Mouse (Mus musculus) large intestine, adult 2 months (tissue): ENCODE measurements around the gene Kcnk13. TPM values are rescaled to one million over a fixed set of nuclear protein-coding genes. Genes with fewer than 3 reads are reported as not detected.

Experiments
- DNase-seq: peaks from one replicate; pipeline ENCODE4 v3.0.0-alpha.2; 2012; ENCODE audit warnings: low read depth, low spot score
- whole genome bisulfite sequencing: fragments of 180-500 bp; shearing (Covaris S2); methylation state at CpG from one replicate; pipeline ENCODE4 v1.1.7; 2018; 5-methylcytosine and 5-hydroxymethylcytosine counted together
- polyA plus RNA-seq: library from polyadenylated mRNA; depleted of rRNA; stranded (reverse); fragments of >200 nt; gene quantifications from 2 replicates; pipeline ENCODE4 v1.2.3, GENCODE M21; 2012; rRNA removed

Gene Kcnk13
- polyA plus RNA-seq = 0.27 and 0.43 TPM in 2 replicates

DNA sequence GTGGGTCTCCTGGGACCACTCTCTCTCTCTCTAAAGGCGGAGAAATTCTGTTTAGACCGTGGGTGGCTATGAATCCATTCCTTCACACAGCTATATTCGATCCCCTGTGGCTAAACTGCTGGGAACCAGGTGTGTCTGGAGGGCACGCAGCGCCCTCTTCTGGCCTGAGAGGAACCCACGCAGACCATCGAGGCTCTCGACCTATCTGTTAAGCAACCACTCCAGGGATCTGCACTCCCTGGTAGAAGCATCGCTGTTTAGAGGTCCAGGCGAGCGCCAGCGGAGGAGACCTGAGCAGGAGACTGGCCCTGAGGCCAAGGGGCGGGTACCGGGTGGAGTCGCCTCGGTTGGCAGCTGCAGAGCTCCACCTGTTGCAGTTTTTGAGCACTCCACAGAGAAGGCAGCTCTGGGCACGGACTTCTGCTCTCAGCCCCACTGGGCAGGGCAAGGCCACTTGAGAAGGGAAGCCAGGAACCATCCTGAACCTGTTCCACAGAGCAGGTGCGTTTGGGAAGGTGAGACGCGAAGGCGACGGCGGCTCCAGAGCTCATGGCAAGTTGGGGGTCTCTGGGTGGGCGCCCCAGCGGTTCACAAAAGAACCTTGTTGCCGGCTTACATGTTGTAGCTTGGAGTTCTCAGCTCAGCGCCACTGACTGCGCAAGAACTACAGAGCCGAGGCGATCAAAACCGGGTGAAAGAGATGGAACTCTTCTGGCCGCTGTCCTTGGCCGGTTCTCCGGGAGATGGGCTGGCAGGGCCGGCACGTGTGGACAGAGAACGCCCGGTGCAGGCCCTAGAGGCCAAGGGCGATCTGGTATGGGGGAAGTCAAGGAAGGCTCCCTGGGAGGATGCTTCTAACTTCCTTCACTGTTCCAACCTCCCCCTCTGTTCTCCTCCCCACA lies at the start of gene Kcnk13:
Kcnk13 (plus strand) TSS at position 199 of the 902 bp plus-strand sequence.
- 2% methylated on average over 39 of the region's 39 CpGs for WGBS

DNA sequence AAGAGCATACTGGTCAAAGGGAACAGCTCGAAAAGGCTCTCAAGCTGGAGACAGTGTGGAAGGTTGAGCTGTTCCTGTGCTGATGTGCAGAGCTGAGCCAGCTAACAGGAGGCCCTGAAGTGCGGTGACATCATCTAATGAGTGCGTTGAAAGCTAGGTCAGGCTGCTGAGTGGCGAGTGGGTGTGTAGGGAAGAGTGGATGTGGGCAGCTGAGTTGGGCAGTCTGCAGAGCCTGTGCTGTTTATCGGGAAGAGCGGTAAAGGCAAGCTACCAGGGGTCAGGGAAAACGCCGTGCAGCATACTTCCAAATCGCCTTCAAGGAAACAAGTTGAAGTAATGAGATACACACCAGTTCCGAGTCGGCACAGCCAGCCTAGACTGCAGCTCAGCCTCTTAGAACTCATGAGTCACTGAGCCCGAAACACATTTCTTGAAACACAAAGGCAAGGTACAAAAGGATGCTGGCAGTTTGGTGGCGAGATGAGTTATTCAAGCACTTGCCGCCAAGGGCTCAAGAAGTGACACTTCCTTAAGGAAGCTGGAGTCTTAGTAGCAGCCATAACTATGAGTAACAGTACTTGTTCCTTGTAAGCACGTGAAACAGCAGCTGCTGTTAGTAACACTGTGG lies 46.4 kb upstream of the Kcnk13 start:
- WGBS = 81% methylated on average over 15 of the region's 15 CpGs

More for the DNA sequence above, at the start of gene Kcnk13:
- peak; percentile 22 for DNase-seq

DNA sequence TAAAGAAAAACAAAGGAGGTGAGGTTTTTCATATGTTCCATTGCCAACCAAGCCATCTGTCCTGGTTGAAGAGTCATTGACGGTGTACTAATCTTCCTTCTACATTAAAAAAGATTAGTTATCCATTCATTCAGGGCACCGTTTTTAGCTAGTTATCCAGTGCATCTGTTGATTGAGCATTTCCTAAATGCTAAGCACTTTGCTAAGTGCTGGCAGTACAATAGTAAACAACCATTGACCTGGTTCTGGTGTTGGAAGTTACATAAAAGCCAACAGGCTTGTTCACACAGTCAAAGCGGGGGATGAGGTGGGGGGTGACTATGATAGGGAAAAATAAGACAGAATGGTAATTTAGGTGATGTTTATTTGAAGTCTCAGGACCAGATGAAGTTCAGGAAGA lies 44.7 kb upstream of the Kcnk13 start:
- no peak for DNase-seq
- WGBS = 85% methylated on average over 3 of the region's 3 CpGs

More for the DNA sequence above, 46.4 kb upstream of the Kcnk13 start:
- DNase-seq = no peak

DNA sequence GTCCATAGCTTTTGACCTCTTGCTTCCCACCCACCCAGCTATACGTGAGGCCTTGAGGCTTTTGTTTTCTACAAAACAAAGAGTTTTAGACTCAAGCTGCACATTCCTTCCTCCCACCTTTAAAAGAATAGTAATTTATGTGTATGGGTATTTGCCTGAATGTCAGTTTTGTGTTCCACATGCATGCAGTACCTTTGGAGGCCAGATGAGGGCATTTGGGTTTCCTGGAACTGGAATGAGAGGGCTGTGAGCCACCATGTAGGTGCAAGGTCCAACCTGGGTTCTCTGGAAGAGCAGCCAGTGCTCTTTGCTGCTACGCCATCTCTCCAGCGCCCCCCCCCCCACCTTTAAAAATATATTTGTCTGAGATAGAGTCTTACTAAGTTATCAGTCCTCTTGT lies 43.3 kb upstream of the Kcnk13 start:
- 91% methylated on average over 3 of the region's 3 CpGs for WGBS
- DNase-seq = no peak

DNA sequence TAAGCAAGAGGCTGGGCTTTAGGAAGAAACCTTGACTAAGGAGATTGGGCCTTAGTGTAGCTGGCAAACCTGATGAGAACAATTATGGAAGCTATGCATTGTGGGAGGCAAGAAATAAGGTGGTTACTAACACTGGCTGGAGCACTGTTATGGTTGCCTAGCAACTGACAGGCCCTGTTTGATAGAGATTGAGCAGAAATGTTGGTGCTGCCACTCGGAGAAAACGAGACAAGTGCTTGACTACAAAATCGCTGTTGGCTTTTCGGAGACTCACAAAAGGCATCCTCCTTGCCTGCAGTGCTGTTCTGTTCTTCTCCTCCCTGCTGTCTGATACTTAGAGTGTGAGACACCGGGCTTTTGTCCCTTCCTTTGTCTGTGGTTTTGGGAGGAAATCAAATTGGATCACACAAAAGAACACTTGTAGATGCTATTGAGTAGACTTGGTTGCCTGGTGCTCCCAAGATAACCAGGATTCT lies 41.1 kb upstream of the Kcnk13 start:
- WGBS = 88% methylated on average over 5 of the region's 5 CpGs
- no peak for DNase-seq

DNA sequence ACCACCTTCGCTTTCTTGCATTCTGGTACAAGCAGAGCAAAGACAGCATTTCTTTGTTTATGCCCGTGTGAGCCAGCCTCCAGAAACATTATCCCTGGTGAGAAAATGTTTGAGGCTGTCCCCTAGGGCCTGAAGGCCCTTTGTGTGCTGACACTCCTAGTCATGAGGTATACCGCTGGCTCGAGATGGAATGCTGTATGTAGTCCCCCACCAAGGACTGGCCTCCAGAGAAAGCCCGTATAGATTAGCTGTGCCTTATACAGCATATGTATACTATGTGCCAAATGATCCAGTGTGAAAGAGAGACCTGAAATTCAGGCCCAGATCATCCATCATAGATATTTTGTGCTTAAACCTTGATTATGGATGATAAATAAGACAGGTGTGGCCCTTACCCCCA lies 40.6 kb upstream of the Kcnk13 start:
- no peak for DNase-seq
- 88% methylated on average over 5 of the region's 5 CpGs for WGBS

DNA sequence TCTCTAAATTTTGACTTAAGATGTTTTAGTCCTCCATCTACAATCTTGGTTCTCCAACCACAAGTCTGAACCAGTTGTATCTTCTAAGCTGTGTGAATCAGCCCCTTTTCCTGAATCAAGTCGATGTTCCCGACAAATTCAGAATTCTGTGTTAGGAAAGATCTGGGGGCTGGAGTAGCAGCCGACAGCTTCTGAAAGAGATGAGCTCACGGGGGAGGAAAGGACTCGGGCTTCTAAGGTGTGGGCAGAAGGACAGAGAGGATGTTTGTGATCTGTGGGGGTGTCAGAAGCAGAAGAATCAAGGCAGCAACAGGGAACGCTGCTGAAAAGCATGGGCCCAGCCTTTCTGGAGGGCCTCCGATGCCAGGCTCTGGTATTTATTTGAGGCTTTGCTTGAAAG lies 36.0 kb upstream of the Kcnk13 start:
- WGBS = 89% methylated on average over 7 of the region's 7 CpGs
- DNase-seq = no peak

DNA sequence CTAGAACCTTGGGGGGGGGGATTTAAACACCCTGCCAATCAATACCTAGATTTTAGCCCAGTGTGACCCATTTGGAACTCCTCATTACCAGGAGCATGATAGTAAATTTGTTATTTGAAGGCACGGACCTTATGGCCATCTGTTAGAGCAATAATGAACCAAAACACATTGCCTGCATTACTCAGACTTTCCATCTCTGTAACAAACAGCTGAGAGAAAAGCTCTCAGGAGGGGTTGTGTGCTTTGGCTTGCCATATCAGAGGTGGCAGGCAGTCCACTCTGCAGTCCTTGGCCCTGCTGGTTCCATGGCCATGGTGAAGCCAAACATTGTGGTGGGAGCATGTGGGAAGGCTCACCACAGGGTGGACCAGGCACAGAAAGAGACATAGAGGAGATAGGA lies 35.1 kb upstream of the Kcnk13 start:
- 71% methylated on average over 1 of the region's 1 CpGs for WGBS
- no peak for DNase-seq

DNA sequence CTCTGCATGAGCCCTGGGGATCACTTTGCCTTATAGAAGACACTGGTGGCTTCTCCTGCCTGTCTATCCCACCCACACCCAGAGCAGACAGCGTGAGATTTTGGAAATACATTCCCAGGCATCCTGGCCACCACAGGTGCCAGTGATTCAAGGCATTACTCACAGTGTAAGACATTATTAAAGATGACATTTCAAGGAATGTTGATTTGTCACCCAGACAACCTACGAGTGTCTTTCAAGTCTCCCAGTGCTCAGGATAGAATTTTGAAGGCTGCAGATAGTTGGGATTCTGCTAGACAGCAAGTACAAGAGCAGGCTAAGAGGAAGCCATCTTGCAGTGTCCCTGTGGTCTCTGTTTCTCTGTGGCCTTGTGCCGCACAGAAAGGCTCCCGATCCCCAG lies 32.1 kb upstream of the Kcnk13 start:
- 94% methylated on average over 4 of the region's 4 CpGs for WGBS
- no peak for DNase-seq

DNA sequence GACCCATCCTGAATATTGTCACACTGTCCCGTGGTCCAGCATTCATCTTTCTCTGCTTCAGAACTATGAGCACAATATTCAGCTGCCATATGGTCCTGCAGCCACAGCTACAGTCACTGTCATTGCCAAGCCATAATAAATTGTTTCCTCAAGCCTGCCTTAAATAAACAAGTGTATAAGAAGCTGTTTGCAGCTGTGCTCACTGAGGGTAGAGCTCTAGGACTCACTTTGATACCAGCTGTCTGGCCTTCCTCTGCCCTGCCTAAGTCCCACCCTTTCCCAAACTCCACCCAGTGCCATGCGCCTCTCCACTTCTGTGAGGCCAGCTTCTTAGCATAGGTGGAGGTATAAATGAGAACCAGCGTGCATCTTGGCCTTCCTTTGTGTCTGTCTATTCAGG lies 30.7 kb upstream of the Kcnk13 start:
- DNase-seq = no peak
- WGBS = 58% methylated on average over 3 of the region's 3 CpGs

DNA sequence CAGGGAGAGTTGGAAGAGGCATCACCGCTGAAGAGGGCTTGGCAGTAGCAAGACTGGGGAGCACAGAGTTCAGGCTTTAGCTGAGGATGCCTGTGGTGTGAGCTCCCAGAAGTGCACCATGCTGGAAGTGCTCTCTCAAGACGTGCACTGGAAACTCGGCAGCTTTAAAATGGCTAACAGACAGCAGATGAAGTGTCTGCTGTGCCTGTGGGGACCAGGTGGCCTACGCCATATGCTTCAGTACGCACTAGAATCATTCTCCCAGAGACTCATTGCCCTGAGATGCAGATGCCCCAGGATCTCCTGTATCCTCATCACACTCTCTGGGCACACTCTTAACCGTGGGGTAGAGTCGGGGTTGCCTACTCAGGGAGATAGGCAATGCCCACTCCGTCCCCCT lies 28.9 kb upstream of the Kcnk13 start:
- no peak for DNase-seq
- WGBS = 94% methylated on average over 8 of the region's 8 CpGs

DNA sequence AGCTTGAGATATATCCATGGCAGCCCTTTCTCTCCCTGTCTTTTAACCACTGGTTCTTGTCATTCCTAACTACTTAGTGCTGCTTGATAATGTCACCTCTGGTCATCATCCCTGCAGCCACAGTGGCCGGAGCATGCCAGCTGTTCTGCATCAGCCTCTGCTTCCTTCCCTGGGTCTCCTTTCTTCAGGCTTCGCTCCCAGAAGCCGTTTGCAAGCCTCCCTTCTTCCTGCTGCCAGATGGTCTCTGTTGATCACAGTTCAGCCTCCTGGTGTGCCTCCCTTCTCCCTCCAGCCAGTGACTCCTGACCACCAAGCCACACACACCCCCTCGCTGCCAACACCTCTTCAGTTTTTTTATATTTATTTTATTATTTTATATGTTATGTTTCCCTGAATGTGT lies 25.8 kb upstream of the Kcnk13 start:
- 74% methylated on average over 4 of the region's 4 CpGs for WGBS

DNA sequence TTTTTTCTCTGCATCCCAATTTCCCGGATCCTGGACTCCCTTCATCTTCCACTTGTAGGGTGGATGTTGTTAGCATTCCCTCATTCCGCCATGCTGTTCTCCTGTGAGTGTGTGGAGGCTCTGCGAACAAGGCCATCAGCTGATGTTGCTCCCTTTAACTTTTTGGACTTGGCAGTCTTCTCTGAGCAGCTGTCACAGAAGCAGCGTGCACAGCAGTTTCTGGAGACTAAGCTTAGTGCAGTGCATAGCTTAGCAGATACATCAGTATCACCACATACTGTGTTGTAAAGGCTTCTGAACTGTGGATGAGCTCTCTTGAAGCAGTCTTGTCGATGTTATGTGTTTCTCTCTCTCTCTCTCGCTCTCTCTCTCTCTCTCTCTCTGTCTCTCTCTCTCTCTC lies 25.1 kb upstream of the Kcnk13 start:
- DNase-seq = no peak
- 85% methylated on average over 6 of the region's 6 CpGs for WGBS

More for the DNA sequence above, 25.8 kb upstream of the Kcnk13 start:
- DNase-seq = no peak

DNA sequence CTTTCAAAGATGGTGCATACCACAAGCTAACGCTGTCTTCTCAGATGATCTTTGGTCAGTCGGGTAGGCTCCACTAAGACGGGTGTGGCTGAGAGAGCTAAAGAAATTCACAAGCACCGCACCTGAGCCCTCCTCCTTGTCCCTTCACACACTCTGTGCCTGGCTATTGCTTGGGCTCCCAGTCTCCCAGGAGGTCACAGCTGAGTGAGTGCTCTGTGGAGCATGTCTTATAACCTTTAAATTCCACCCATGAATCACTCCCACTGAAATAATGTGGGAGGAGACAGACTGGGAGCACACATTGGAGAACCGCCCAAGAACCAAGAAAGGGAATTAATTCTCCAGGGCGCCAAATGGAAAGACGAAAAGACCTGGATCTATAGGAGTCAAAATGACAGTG lies 23.6 kb upstream of the Kcnk13 start:
- 67% methylated on average over 7 of the region's 7 CpGs for WGBS
- DNase-seq = no peak

DNA sequence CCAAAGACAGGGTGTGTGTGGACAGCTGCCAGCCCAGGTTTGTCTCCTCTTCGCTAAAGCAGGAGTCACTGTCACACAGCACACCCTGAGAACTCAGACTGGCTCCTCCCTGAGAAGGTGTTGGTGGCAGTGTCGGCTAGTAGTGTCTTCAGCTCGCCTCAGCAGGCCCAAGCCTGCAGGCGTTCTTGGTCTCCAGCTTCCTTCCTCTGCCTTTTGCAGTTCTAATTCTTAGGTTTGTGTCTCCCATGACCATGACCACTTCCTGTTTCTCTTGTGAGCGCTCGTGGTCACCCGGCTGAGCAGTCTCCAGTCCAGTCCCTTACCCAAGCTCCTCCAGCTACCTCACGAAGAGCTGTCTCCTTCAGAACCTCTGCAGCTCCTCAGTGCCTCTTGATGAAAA lies 21.9 kb upstream of the Kcnk13 start:
- 79% methylated on average over 8 of the region's 8 CpGs for WGBS
- DNase-seq = no peak

DNA sequence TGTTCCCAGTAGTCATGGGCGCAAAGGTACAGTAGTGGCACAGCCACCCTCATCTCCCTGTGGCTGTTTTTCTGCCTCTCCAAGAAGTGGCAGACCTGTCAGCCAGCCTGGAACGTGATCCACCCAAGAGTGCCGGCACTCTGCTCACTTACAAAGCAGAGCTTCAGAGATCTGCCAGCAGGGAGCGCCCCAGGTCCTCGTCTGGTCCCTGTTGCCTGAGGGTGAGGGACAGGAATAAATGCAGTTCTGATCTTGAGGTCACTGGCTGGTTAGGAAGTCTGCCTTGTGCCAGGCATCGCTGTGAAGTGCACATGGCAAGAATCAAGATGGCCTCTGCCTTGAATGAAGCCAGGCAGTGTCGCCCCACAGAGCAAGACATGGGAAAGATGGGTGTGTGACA lies 11.4 kb upstream of the Kcnk13 start:
- DNase-seq = no peak
- WGBS = 62% methylated on average over 7 of the region's 7 CpGs

DNA sequence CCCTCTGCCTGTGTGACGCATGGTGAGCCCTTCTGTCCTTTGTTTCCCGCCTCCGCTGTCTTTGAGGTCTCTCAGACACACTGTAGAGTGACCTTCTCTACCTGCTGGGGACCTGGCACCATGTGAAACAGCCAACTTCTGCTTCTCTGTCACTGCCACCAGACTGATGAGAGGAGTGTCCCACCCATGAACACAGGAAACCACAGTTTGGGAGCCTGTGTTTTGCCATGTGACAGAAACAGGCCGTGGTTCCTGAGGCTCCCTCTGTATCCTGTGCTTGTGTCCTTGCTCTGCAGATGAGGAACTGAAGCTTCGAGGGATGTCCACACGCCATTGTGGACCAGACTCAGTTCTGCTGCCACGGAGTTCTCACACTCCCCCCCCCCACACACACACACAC lies 7.9 kb upstream of the Kcnk13 start:
- no peak for DNase-seq
- 82% methylated on average over 7 of the region's 7 CpGs for WGBS

DNA sequence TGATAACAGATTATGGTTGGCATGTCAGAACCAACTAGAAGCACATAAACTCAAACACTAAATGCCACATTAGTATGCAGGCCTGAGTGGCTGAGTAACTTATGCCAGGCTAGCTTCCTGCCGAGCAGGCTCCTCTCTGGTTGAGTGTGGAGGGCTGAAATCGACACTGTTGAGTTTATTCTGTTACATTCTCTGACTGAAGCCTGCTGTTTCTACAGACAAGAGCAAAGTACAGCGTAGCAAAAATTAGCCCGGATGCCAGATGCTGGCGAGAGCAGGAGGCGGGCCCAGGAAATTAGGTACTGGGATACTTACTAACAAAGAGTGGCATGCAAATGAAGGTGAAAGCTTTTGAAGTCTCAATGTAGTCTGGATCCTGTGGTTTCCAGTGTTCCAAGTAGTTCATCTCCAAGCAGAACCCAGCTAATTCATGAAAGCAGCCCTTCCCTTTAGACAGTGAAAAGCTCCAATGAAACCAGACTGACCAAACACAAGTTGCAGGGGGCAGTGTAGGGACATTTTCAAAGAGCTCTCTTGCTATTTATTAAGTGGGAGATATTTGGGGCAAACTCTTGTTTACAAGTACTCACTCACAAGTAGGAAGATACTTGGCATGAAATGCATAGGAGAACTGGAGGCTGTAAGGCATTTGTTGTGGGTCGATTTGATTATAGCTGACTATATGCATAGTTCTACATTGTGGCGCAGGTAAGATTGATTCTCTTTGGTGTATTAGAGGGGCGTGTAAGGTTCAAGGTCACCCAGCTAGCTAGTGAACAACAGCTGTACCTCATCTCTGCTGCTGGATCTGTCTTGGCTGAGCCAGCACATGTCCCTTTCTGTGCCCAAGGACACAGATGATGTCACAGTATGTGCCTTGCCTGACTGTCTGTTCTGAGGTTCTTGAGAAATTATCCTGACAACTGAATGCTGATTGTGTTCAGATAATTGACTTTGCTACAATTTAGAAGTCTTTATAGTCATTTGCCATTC lies 5.9 kb upstream of the Kcnk13 start:
- WGBS = 64% methylated on average over 9 of the region's 9 CpGs
- DNase-seq = no peak

DNA sequence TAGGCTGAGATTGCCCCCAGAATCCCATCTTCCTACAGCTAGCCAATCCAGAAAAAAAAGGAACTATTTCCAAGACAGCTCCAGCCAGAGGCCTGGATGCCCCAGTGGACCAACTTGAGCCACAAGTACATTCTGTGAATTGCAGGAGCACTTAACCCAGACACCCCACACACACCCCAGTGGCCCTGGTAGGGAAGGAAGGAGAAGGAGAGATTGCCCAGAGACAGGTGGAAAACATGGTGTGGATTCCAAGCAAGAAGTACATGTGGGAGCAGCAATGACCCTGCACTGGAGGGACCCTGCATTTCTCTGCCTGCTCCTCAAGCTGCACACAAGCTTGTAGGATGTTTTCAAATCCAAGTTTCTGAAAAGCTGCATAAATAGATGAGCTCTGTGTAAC lies 5.0 kb upstream of the Kcnk13 start:
- no peak for DNase-seq

DNA sequence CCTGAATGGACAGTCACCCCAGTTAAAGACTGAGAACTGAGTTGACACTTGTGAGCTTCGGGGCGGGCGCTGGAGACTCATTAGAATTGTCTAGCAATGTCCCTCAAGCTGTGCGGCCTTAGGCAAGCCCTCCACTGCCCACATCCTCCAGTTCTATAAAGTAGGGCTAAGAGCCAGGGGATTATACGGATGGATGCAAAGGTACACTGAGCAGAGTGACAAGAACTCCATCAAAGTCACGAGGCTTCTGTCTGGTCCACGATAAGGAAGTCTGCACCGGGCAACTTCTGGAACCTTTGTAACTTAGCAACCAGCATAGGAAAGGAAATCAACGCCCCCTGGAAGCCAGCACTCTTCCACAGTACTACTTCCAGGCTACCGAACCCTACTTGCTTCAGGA lies 4.4 kb upstream of the Kcnk13 start:
- 20% methylated on average over 10 of the region's 10 CpGs for WGBS
- no peak for DNase-seq
